Mouse (Mus musculus): Measurements from ENCODE around the gene Gnb4.

Gene Gnb4

DNA sequence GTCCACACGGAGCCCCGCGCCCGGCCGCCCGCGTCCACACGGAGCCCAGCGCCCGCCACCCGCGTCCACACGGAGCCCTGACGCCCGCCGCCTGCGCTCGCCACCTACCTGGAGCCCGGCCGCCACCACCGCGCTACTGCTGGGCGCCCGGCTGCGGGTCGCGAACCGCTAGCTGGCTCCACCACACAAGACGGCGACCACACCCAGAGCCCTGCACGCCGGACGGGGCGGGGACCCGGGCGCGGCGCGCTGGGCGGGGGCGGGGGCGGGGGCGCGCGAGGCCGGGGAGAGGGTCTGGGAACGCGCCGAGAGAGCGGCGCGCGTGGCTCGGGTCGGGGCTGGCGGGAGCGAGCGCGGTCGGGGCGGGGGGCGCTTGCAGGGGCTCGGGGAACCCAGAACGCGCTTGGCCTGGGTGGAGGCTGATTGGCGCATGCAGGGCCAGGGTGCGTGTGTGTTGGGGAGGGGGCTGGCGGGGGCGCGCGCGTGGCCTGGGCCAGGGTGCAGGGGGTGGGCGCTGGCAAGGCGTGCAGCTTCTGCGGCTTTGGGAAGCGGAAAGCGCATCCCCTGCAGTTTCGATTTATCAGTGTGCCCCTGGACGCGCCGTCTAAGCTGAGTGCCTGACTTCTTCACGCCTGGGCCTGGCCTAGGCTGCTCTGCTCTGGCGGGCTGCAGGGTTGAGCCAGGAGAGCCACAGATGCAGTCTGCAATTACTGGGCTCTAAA is at the start of gene Gnb4:
Gnb4 (minus strand) TSS at position 255 of the 722 bp plus-strand sequence.
- DNase-seq (ENCODE audit: low spot score in 2 of 2), result no peak

DNA sequence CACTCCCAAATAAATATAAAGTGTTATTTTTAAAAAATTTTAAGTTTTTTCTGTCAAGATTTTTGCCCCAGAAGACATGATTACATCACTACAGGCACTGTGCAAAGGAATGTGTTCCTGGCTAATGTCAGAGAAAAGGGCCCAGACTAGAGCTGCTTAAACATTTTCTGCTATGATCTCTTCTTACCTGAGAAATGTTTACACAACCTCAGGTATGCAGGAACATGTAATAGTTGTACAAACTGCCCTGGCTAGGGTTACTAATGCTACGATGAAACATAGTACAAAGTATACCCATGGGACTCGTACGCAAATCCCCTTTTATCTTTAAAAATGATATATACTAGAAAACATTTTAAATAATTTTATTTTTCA is 45.2 kb upstream of the Gnb4 start:
- no peak for DNase-seq (ENCODE audit: low spot score in 2 of 2)

DNA sequence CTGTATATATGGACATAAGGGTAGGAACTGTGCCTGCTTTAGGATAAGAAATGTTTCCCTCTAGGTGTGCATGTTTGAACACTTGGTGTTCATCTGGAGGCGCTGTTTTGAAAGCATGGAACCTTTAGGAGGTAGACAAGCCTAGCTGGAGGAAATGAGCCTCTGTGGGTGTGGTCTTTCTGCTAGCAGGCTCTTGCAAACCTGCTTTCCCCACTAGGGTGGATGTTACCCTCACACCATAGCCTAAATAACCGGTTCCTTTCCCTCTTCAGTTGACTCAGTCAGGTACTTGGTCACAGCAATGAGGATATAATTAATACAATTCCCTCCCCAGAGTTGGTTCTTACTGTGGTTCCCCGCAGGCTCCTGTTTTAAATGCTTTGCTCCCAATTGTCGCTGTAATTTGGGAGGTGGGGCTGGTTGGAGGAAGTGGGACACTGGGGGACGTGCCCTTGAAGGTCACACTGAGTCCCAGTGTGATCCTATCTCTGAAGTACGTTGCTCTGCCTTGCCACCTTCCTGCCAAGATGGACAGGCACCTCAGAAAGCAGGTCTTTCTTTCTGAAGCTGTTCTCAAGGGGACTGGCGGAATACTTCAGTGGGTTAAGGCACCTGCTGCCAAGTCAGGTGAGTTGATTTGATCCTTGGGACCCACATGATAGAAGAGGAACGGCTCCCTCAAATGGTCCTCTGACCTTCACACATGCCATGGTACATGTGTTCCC is 44.6 kb upstream of the Gnb4 start:
- no peak for DNase-seq (ENCODE audit: low spot score in 2 of 2)

DNA sequence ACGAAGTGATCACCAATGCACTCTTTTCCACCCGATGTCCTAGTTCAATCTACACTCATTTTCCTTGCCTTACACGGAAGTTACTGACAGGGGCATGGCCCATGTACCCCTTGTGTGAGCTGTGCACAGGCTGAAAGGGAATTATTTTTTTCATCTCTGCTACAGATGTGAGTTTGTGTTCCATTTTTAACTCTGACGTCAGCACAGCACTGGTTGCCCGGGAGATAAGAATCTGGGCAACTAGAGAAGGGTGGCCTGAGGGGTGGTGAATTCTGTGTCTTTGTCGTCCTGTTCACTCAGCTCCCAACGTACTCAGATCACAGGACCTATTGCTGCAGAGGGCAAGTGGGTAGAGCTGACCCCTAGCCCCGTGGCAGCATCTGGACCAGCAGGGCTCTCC is 43.9 kb upstream of the Gnb4 start:
- DNase-seq (ENCODE audit: low spot score in 2 of 2), result no peak

DNA sequence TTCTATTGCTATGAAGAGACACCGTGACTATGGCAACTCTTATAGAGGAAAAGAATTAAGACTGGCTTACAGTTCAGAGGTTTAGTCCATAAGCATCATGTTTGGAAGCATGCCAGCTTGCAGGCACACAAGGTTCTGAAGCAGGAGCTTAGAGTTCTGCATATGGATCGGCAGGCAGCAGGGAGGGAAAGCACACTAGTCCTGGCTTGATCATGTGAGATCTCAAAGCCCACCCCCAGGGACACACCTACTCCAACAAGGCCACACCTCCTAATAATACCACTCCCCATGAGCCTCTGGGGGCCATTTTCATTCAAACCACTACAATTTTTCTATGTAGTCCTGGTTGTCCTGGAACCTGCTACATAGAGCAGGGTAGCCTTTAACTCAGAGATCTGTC is 43.1 kb upstream of the Gnb4 start:
- no peak for DNase-seq (ENCODE audit: low spot score in 2 of 2)

DNA sequence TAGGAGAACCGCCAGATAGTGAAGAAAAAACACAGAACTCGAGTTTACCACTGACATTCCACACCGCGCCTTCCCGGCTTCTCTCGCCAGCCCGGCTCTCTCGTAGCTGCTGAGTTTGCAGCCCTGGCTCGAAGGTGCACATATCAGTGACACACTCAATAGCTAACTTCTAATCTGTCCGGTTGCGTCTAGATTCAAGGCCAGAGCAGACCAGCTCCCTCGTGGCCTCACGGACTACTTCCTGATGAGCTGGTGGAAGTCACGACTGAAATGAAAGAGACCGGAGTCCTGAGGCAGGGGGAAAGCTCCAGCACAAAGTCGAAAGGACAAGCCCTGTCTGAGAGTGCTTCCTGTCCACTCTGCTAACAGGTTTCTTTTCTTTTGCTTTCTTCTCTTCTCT is 42.4 kb upstream of the Gnb4 start:
- DNase-seq (ENCODE audit: low spot score in 2 of 2), result no peak

DNA sequence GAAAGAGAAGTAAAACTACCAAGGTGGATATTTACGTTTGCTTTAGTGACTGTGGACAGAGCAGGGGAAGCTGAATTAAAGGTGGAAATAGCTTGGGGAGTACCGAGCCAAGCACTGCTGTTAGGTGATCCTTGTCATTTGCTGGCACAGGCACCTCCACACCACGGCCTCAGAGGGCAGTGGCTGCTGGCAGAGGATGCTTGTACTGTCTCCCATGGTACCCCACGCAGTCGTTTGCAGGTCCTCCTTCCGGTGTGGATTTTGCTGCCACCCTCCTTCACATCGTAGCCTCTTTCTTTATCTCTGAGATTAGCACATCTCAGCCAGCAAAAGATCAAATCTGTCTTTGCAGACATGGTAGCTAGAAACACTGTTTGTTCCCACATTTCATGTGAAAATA is 42.0 kb upstream of the Gnb4 start:
- DNase-seq (ENCODE audit: low spot score in 2 of 2), result no peak

DNA sequence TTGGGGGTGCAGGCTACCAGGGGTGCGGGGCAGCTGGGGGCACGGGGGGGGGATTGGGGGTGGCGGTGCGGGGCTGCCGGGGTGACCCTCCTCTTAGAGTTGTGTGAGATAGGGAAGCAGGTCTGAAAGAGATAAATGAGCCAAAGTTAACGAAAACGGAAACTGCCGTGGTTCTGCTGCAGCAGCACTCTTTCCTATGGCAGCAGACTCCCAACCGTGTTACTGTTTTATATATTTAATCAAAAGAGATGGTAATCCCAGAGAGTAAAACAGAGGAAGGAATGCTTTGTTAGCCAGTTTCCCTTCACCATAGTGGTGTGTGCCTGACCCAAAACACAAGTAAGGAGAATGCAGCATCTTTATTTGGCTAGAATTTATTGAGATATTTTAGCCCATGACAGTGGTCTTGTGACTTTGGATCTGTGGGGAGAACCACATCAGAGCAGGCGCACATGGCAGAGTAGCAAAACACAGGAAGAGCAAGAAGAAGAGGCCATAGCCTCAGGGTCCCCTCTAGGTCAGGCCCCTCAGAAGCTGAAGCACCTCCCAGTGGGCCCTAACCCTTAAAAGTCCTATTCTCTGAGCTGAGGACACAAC is 40.1 kb upstream of the Gnb4 start:
- no peak for DNase-seq (ENCODE audit: low spot score in 2 of 2)

DNA sequence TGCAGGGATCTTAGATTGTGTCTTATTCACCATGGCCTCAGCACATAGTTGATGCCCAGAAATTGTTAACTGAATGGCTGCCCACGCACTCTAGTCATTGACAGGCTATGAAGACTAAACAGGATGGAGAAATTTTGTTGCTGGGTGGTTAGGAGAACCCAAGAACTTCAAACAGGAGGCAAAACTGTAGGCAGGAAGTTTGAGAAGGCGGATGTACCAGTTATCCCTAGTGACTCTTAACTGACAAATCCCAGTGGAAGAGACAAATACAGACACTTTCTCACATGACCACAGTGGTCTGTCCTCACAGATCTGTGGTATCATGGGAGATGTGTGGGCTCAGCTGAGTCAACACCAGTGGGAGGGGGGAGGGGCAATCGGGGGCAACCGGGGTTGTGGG is 39.6 kb upstream of the Gnb4 start:
- no peak for DNase-seq (ENCODE audit: low spot score in 2 of 2)

DNA sequence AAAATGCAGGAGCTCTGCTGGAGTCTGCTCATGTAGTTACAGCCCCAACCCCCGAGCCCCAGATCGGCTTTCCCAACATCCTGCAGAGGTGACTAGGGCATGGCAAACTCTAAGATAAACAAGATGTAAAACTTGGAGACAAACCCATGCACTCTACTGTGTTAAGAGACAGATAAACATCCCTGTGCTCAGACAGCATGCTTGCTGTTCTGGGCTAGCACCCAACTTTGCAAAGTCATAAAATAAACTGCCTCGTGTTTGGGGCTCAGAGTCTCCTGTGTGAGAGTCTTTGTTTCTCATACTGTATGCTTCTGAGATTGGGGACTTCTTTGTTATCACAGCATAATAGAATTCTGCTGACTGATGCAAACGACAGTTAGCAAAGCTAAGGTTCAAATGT is 36.4 kb upstream of the Gnb4 start:
- no peak for DNase-seq (ENCODE audit: low spot score in 2 of 2)

DNA sequence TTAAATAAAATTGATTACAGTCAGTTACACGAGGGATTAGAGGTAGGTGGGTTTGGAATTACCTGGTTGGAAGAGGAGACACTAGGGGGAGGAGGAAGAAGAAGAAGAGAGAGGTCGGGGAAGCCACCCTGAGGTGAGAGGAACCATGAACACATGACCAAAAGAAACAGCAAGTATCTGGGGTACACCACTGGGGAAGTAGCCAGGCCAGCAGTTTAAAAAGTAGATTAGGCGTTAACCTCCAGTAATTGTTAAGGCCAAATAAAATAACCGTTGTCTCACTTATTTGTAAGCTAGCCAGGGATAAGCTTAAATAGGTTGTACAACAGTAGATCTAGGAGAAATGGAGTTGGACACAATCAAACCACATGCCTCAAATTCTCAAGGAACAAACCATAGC is 32.9 kb upstream of the Gnb4 start:
- no peak for DNase-seq (ENCODE audit: low spot score in 2 of 2)

DNA sequence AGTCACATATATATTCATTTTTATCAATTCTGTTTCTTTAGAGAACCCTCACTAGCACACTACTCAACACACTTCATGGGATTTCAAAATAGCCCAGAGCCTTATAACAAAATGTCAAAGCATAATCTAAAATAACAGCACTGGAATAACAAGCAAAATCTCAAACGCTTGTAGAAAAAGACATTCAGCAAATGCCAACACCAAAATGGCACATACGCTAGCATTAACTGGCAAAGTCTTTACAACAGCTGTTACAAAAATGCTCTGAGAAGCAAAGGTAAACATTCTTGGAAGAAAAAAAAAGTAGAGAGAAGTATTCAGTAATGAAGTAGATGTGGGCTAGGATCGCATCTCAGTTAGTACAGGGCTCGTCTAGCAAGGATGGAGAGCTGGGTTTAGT is 30.5 kb upstream of the Gnb4 start:
- DNase-seq (ENCODE audit: low spot score in 2 of 2), result no peak

DNA sequence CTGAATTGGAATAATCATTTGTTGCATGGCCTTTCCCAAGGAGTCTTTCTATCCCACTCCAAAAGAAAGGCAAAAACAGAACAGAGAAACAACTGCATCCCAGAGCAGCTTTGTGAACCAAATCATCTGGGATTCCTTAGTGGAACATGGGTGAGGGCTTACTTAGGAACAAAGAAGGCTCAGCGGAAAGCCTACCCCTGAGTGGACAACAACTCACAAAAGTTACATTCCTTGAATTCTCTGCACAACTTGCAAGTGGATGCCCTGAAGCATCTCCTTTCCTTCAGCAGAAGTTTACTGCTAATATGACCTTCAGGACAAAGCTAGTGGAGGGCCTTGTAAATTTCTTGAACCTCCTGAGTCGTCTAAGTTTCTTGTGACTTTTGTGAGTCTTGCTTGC is 28.4 kb upstream of the Gnb4 start:
- no peak for DNase-seq (ENCODE audit: low spot score in 2 of 2)

DNA sequence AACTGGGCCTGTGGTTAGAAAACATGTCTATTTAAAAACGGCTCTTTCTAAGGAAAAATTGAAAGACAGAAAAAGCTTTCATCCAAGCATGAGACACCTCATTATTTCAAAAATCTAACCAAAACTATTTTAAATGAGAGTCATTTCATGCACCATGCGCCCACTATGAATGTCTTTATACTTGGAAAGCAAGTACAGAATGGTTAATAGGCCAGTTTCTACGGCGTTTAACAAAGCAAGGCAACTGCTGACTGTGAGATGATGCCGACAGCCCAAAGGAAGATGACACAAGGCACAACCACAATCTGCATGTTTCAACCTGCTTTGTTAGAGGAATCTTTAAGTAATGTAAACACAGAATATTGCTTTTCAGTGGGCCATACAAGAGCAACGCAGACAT is 25.7 kb upstream of the Gnb4 start:
- DNase-seq (ENCODE audit: low spot score in 2 of 2), result no peak

DNA sequence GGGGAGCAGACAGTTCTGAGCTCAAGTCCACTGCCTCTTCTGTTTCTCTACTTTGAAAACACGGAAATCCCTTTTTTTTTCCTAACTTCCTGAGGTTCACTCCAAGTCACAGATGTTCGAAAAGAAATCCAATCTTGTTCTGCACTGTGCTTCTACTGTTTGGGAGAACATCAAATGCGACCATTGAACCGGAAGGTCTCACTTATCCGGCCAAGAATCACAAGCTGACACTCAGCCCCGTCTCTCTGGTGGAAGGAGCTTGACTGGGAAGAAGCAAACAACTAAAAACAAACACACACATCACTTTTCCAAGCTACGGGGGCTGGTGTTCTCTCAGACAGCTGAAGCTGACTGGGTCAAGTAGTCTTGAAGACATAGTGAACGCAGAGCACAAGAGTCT is 21.9 kb upstream of the Gnb4 start:
- DNase-seq (ENCODE audit: low spot score in 2 of 2), result no peak

DNA sequence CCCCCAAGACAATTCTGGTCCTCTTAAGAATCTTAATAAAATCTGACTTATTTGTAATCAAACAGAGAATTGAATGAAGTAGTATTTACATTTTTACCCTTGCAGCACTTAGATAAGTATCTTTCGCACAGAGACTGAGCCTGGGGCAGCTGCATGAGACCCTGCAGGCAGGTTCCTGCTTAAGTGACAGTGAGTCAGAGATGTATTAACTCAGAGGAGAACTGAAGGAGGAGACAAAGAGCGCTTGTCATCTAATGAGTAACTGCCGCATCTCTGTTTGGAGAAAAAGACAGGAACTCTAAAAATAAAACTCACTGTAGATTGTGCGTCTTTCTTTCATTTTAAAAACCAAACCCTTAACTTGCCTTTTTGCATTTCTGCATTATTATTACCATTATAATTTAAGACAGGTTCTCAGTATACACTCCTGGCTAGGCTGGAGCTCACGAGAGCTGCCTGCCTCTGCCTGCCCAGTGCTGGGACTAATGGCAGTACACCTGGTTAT is 16.4 kb upstream of the Gnb4 start:
- no peak for DNase-seq (ENCODE audit: low spot score in 2 of 2)

DNA sequence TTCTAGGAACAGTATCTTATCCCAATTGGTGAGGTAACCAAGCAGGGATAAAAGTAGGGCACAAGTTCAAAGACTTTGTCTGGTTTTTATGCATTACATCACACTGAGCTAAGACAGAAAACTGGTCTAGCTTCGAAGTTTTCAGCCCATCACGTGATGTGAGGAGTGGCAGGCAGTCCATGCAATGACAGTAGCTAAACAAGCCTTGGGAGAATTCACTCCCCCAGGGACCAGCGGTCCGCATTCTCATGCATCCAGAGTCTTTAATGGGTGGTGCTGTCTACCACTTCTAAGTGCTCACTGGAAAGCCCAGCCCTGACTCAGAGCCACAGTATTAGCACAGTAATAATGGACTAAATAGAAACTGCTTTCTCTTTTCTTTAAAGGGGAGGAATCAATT is 13.8 kb upstream of the Gnb4 start:
- DNase-seq (ENCODE audit: low spot score in 2 of 2), result no peak

DNA sequence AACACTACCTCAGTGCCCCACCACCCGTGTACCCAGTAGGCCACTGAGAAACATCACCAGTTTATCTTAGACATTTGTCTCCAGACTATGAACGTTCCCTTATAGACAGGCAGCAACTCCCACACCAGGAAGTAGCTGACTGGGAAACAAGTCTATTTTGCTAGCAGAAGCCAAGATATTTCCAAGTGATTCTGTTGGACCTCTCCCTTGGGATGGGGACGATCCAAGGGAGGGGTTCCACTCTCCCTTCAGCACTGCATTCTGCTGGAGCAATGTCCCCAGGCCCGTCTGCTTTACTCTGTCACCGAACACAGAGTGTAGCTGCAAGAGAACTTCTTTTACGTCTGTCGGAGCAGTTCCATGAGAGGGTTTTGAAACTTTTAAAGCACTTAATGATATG is 11.8 kb upstream of the Gnb4 start:
- DNase-seq (ENCODE audit: low spot score in 2 of 2), result no peak

DNA sequence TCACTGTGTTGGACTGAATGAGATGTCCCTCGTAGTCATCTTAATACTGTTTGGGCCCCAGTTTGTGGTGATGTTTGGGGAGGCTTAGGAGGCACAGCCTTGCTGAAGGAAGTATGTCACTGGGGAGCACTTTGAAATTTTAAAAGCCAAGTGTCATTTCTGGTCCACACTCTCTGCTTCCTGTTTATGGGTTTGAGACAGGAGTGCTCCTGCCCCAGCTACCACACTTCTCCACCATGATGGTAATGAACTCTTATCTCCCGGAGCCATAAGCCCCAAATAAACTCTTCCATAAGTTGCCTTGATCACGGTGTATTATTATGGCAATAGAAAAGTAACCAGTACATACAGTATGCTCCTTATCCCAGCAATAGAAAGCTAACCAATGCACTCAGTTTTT is 5.7 kb upstream of the Gnb4 start:
- DNase-seq (ENCODE audit: low spot score in 2 of 2), result no peak

DNA sequence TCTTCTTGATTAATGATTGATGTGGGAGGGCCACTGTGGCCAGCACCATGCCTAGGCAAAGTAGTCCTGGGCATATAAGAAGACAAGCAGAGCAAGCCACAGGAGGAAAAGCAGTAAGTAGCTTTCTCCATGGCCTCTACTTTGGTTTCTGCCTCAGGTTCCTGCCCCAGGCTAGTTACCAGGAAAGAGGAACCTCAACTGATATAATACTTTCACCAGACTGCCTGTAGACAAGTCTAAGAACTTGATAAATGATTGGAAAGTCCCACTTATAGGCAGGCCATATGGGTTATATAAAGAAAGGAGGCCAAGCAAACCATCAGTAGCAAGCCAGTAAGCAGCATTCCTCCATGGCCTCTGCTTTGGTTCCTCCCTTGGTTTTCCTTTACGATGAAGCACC is 5.3 kb upstream of the Gnb4 start:
- no peak for DNase-seq (ENCODE audit: low spot score in 2 of 2)

DNA sequence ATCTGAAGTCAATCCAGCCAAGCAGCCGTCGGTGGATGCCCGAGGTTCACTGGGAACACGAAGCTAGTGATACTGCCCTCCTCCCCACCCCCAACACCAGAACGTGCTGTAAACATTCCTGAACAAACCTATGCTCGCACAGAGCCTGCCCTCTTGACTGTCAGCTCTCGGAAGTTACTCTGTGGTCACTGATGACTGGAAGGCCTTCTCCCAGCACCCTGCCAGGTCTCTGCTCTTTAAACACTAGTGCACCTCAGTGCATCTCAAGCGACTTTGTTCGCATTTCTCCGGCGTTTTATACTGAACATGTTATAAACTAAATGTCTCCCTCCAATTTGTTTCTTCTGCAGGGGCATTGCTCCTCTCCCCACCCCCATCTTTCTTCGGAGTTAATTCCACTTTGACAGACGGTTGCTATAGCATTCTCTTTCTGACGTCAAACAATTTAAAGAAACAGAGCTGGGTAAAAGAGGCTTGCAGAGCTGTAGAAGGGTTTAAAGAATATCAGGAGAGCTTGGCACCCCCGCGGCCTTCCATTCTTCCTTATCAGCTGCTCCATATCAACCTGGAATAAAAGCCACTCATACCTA is 763 bp upstream of the Gnb4 start:
- DNase-seq (ENCODE audit: low spot score in 2 of 2), result no peak

DNA sequence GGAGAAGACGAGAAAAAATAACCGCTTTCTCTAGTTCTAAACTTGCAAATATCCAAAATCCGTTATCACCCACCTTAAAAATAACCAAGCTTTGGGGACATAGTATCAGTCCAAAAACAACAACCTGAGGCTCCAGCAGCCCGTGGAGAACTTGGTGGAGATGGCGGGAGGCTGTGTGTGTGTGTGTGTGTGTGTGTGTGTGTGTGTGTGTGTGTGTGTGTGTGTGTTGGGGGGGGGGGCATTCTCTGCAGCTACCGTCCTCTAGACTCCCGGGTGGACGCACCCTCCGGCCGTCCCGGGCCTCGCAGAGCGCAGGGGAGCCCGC is 417 bp downstream of the Gnb4 start:
- DNase-seq (ENCODE audit: low spot score in 2 of 2), result no peak

DNA sequence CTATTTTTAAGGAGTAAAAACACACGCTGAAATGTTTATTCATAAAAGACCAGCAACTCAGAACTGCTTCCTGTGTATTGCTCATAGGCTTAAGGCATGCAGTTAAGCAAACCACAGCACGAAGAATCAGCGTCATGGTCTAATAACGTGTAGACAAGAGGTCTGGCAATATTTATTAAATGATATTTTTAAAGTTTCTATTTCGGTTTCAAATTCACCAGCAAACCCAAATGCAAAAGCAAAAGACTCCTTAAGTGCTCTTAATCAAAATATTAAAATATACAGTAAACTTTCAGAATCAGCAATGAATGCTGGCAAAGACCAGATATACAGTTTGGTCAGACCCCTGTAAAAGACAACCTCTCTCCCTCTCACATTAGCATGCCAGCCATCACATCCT is 1.0 kb downstream of the Gnb4 start:
- no peak for DNase-seq (ENCODE audit: low spot score in 2 of 2)

All from left cerebral cortex, adult 9 months (tissue).